Mouse (Mus musculus) liver, embryonic 14.5 days (tissue): ENCODE data around the gene Ppm1a. TPM values are rescaled to one million over a fixed set of nuclear protein-coding genes. Genes with fewer than 3 reads are reported as not detected.

ENCODE experiments used
- ATAC-seq: fragments of 200-750 bp; cut with Nextera tagmentation; 2 replicates; pipeline ENCODE4 v1.8.0; 2017; ENCODE audit warnings: moderate number of reproducible peaks, mild to moderate bottlenecking, moderate library complexity; ENCODE audit not compliant: insufficient read depth
- DNase-seq, 3 experiments: peaks; one replicate each; pipeline ENCODE4 v3.0.0-alpha.2; 2012 to 2013; ENCODE audit warnings: low read depth in 3 of 3, low spot score in 3 of 3
- H3K27ac ChIP-seq: fragments of 300-500 bp; sonication (generic); 2 replicates; pipeline ENCODE4 v1.5.1; 2014; ENCODE audit warnings: moderate library complexity, mild to moderate bottlenecking, control low read depth, inconsistent platforms
- H3K27me3 ChIP-seq: fragments of 300-500 bp; sonication (generic); 2 replicates; pipeline ENCODE4 v1.6.1; 2014; ENCODE audit warnings: mild to moderate bottlenecking, low read length, moderate library complexity; ENCODE audit not compliant: control insufficient read depth, insufficient read depth
- H3K36me3 ChIP-seq: fragments of 300-500 bp; sonication (generic); replicated peaks from 2 replicates; pipeline ENCODE4 v1.6.1; 2014; ENCODE audit warnings: low read depth; ENCODE audit not compliant: control insufficient read depth, insufficient read depth
- H3K4me1 ChIP-seq, 2 experiments: fragments of 200-500 bp in 1 of 2; fragments of 300-500 bp in 1 of 2; sonication (generic) in 1 of 2; replicated peaks; 2 replicates each; pipeline ENCODE4 v1.6.1; 2012 to 2014; ENCODE audit warnings: antibody characterized with exemption in 1 of 2, inconsistent platforms in 1 of 2, low read length in 1 of 2; ENCODE audit not compliant: control insufficient read depth in 2 of 2, insufficient read depth in 2 of 2
- H3K4me2 ChIP-seq: fragments of 300-500 bp; sonication (generic); 2 replicates; pipeline ENCODE4 v1.6.1; 2014; ENCODE audit warnings: low read depth, mild to moderate bottlenecking, control low read depth, moderate library complexity
- H3K4me3 ChIP-seq, 2 experiments: fragments of 200-500 bp in 1 of 2; fragments of 300-500 bp in 1 of 2; sonication (generic) in 1 of 2; 2 replicates each; pipeline ENCODE4 v1.5.1; 2012 to 2014; ENCODE audit warnings: low read depth in 2 of 2, low read length in 2 of 2, mild to moderate bottlenecking in 2 of 2, control low read depth in 1 of 2, inconsistent platforms in 1 of 2, moderate library complexity in 1 of 2; ENCODE audit not compliant: insufficient read depth in 1 of 2
- H3K9ac ChIP-seq: fragments of 300-500 bp; sonication (generic); replicated peaks from 2 replicates; pipeline ENCODE4 v1.6.1; 2014; ENCODE audit warnings: mild to moderate bottlenecking, control low read depth, moderate library complexity
- H3K9me3 ChIP-seq: fragments of 300-500 bp; sonication (generic); 2 replicates; pipeline ENCODE4 v1.6.1; 2016; ENCODE audit warnings: low read length, mixed read lengths; ENCODE audit not compliant: control insufficient read depth
- CTCF ChIP-seq: IDR thresholded peaks from 2 replicates; pipeline ENCODE4 v1.5.1; 2016; ENCODE audit warnings: antibody characterized with exemption, low read depth, control low read depth
- EP300 ChIP-seq: IDR thresholded peaks from 2 replicates; pipeline ENCODE4 v1.6.1; 2016; ENCODE audit warnings: antibody characterized with exemption, low read depth
- WGBS: fragments of 180-500 bp; shearing (Covaris S2); extraction: QIAGEN DNeasy Blood & Tissue Kit; methylation state at CpG from one replicate; pipeline ENCODE4 v1.1.7; 2014; ENCODE audit not compliant: insufficient replicate concordance; 5-methylcytosine and 5-hydroxymethylcytosine counted together
- polyA plus RNA-seq, 2 experiments: library from polyadenylated mRNA; depleted of rRNA in 1 of 2; stranded (reverse) in 1 of 2; unstranded in 1 of 2; fragments of >200 nt; fragmentation: Nextera tagmentation in 1 of 2; extraction: Ambion mirVana in 1 of 2; gene quantifications; 2 replicates each; pipeline versions ENCODE4 v1.2.1 to v1.2.3; 2012 to 2014

Ppm1a gene
- polyA plus RNA-seq, 2 experiments = 34.1 to 37.5 TPM

- H3K4me1 ChIP-seq = peaks cover 8 to 12% of the 10 kb centered on the region in 2 experiments
- no peak overlapping the region for H3K9ac ChIP-seq
- no peak for ATAC-seq
- peaks cover 3% of the 10 kb centered on the region; the same call in 1 of the 2 replicates for H3K36me3 ChIP-seq
- no peak overlapping the region for H3K27ac ChIP-seq
- no peak overlapping the region for H3K4me2 ChIP-seq
- no peaks in the 10 kb centered on the region for H3K9me3 ChIP-seq
- WGBS = 69% methylated on average over 6 of the region's 6 CpGs
- no peak overlapping the region for H3K4me3 ChIP-seq
- TF ChIP-seq CTCF (no peak), EP300 (no peak)
- no peak for DNase-seq
- H3K27me3 ChIP-seq = no peaks in the 10 kb centered on the region
Observed at GRCm38 (mm10) chr12:72785183-72785930, 28.1 kb downstream of the Ppm1a start.

- no peak for DNase-seq
- no peak overlapping the region for H3K9ac ChIP-seq
- TF ChIP-seq CTCF = no peak
- TF ChIP-seq EP300 = no peak
Observed at GRCm38 (mm10) chr12:72786551-72786950, 29.3 kb downstream of the Ppm1a start.

GRCm38 (mm10) chr12:72786986-72787385 is 29.7 kb downstream of the Ppm1a start:
- peaks cover 3% of the 10 kb centered on the region; the same call in 1 of the 2 replicates for H3K36me3 ChIP-seq
- DNase-seq = no peak
- TF ChIP-seq CTCF (no peak), EP300 (no peak)
- H3K4me3 ChIP-seq = no peak overlapping the region
- H3K9me3 ChIP-seq = no peaks in the 10 kb centered on the region
- no peak overlapping the region for H3K27ac ChIP-seq
- 86% methylated on average over 4 of the region's 4 CpGs for WGBS
- peaks cover 5 to 17% of the 10 kb centered on the region in 2 experiments; a peak in 3 of 4 replicates for H3K4me1 ChIP-seq
- no peaks in the 10 kb centered on the region for H3K27me3 ChIP-seq
- ATAC-seq = no peak
- H3K9ac ChIP-seq = no peak overlapping the region
- no peak overlapping the region for H3K4me2 ChIP-seq

More at GRCm38 (mm10) chr12:72786551-72786950, 29.3 kb downstream of the Ppm1a start:
- Histone ChIP-seq H3K4me1 (peaks cover 5 to 14% of the 10 kb centered on the region in 2 experiments; a peak in 3 of 4 replicates), H3K4me3 (no peak overlapping the region), H3K9me3 (no peaks in the 10 kb centered on the region), H3K4me2 (no peak overlapping the region), H3K36me3 (peaks cover 3% of the 10 kb centered on the region; the same call in 1 of the 2 replicates), H3K27ac (no peak overlapping the region), H3K27me3 (no peaks in the 10 kb centered on the region)
- 84% methylated on average over 5 of the region's 5 CpGs for WGBS
- no peak for ATAC-seq

- 19% methylated on average over 7 of the region's 7 CpGs for WGBS
- Histone ChIP-seq H3K9ac (no peak overlapping the region), H3K4me2 (no peak overlapping the region), H3K36me3 (peaks cover 13% of the 10 kb centered on the region), H3K4me1 (peaks cover 0 to 10% of the 10 kb centered on the region in 2 experiments; a peak in 3 of 4 replicates), H3K4me3 (no peak overlapping the region), H3K27ac (no peak overlapping the region), H3K27me3 (no peaks in the 10 kb centered on the region), H3K9me3 (no peaks in the 10 kb centered on the region)
- ATAC-seq (peak; percentile 94), DNase-seq (peak; percentile 71 to 75 (median 74))
- peak; percentile 82 for TF ChIP-seq EP300
- peak; percentile 67 for TF ChIP-seq CTCF
Observed at GRCm38 (mm10) chr12:72790538-72790937, 33.3 kb downstream of the Ppm1a start.

- Histone ChIP-seq H3K4me2 (no peak overlapping the region), H3K27me3 (no peaks in the 10 kb centered on the region), H3K9ac (no peak overlapping the region), H3K27ac (no peak overlapping the region), H3K9me3 (no peaks in the 10 kb centered on the region), H3K36me3 (peaks cover 13% of the 10 kb centered on the region), H3K4me1 (peaks cover 0 to 9% of the 10 kb centered on the region in 2 experiments; a peak in 3 of 4 replicates), H3K4me3 (no peak overlapping the region)
- peak; percentile 11; the same call in 1 of the 2 replicates for ATAC-seq
- no peak for TF ChIP-seq EP300
- TF ChIP-seq CTCF = no peak
- 85% methylated on average over 11 of the region's 11 CpGs for WGBS
- no peak for DNase-seq
Observed at GRCm38 (mm10) chr12:72792320-72793091, 35.3 kb downstream of the Ppm1a start.
